Mouse (Mus musculus): Measurements from ENCODE around the gene Acox3. TPM values are rescaled to one million over a fixed set of nuclear protein-coding genes. Genes with fewer than 3 reads are reported as not detected.

Gene Acox3
- total RNA-seq, 2 experiments from 2014 or later, result 26.3 to 28.8 TPM

- DNase-seq, result no peak
Measured at GRCm38 (mm10) chr5:35653743-35654395, 71.0 kb downstream of the Acox3 start.

GRCm38 (mm10) chr5:35655753-35656485 lies 73.1 kb downstream of the Acox3 start:
- no peak for DNase-seq

GRCm38 (mm10) chr5:35659503-35659902 lies 76.7 kb downstream of the Acox3 start:
- no peak for DNase-seq

- DNase-seq, result no peak
Measured at GRCm38 (mm10) chr5:35661210-35661609, 78.4 kb downstream of the Acox3 start.

- no peak for DNase-seq
Measured at GRCm38 (mm10) chr5:35662021-35662545, 79.2 kb downstream of the Acox3 start.

Other genes with a start within 250 kb of the Acox3 start
- gene Hmx1, start 193.9 kb upstream of the Acox3 start, total RNA-seq (2021), result not detected
- under 1 TPM; 0.15 TPM for gene Cpz, start 57.3 kb upstream of the Acox3 start, total RNA-seq (2021)
- 1 to 10 TPM; 7.6 to 9.1 TPM for gene Trmt44, start 8.0 kb upstream of the Acox3 start, total RNA-seq (2021)
- 1 to 10 TPM; 3.8 to 7.3 TPM for gene Htra3, start 96.7 kb downstream of the Acox3 start, total RNA-seq (2021)
- gene Sh3tc1, start 156.9 kb downstream of the Acox3 start, total RNA-seq (2021), result 1 to 10 TPM; 1.6 to 2.7 TPM
- 100 to 1,000 TPM; 128 to 145 TPM for gene Ablim2, start 174.8 kb downstream of the Acox3 start, total RNA-seq (2021)

Measured in layer of hippocampus, postnatal 36 days (tissue).